Mouse (Mus musculus): ENCODE measurements around the gene Macrod2. TPM values are rescaled to one million over a fixed set of nuclear protein-coding genes. Genes with fewer than 3 reads are reported as not detected.

Gene Macrod2
- polyA plus RNA-seq, 1 experiment from 2014 or later, result 42.1 TPM

DNA sequence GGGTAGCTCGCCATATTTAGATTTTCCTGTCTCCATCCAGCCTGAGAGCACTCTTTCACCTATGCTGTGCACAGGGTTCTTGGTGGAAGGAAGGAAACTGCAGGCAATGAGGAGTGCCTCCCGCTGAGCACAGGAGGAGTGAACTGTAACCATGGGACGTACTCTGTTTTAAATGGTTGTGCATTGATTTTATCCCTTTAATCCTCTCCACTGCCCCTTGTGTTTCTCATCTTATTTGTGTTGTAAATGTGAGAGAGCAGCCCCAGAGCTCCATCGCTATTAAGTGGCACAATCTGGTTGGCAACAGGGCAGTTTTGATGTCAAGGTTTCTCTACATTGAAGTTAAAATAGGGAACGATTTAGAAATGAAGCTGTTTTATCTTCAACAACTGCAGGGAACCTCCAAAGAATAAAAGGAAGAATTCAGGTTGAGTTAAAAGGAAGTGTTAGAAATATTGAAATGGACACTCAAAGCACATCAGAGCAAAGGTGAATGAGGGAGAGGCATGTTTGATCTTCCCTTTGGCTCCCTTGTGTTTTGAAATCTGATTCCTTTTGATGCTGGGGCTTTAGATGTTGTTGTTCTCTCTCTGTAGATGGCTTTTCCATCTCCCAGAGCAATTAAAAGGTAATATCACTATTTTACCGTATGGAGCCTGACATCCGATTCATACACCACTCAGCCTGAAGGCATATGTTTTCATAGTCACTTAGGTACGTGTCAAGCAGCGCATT lies 1467.6 kb downstream of the Macrod2 start:
- no peak for ATAC-seq (ENCODE audit: insufficient number of reproducible peaks, low FRiP score, low TSS enrichment, low read depth)
- no peaks in the 10 kb centered on the region for H3K36me3 ChIP-seq (ENCODE audit: control insufficient read depth, insufficient read depth, low read length)
- no peak overlapping the region for H3K9ac ChIP-seq (ENCODE audit: low read length)
- no peak for DNase-seq (ENCODE audit: low spot score)
- H3K27me3 ChIP-seq (ENCODE audit: control insufficient read depth, insufficient read depth, low read length), result no peaks in the 10 kb centered on the region
- no peak overlapping the region for H3K4me2 ChIP-seq (ENCODE audit: low read depth, severe bottlenecking)
- WGBS, result 36% methylated on average over 9 of the region's 9 CpGs
- no peaks in the 10 kb centered on the region for H3K9me3 ChIP-seq (ENCODE audit: control insufficient read depth, low read length)
- peaks cover 4% of the 10 kb centered on the region; the same call in 1 of the 2 replicates for H3K4me1 ChIP-seq (ENCODE audit: control insufficient read depth, insufficient read depth, low read length)
- no peak overlapping the region for H3K27ac ChIP-seq (replicated peaks; ENCODE audit: low read depth, low read length)
- H3K4me3 ChIP-seq (ENCODE audit: low read depth, low read length), result no peak overlapping the region

DNA sequence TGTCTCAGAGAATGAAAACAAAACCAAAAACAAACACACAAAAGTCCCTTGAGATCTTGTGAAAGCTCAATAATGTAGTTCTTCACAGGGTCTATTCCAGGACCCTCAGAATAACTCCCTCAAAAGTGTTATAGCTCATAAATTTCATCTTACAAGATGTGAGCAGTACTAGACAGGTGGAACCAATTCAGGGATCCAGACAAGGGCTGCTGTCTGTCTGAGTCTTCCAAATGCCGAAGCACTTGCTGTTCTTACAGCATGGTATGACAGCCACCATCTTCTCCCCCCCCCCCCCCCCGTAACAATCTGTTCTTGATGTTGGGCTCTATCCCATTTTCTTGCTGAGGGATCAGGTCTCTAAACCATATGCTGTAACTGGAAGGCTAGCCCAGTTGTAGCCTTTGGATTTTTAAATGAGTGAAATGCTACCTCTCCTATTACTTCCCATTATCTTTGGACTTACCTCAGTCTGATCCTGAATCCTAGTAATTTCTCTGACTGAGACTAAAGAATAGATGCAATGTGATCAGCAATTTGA lies 1468.6 kb downstream of the Macrod2 start:
- Histone ChIP-seq H3K4me1 (ENCODE audit: control insufficient read depth, insufficient read depth, low read length) (peaks cover 4% of the 10 kb centered on the region; the same call in 1 of the 2 replicates), H3K4me3 (ENCODE audit: low read depth, low read length) (no peak overlapping the region), H3K4me2 (ENCODE audit: low read depth, severe bottlenecking) (no peak overlapping the region), H3K27ac (replicated peaks; ENCODE audit: low read depth, low read length) (no peak overlapping the region), H3K9ac (ENCODE audit: low read length) (no peak overlapping the region), H3K9me3 (ENCODE audit: control insufficient read depth, low read length) (no peaks in the 10 kb centered on the region), H3K27me3 (ENCODE audit: control insufficient read depth, insufficient read depth, low read length) (no peaks in the 10 kb centered on the region), H3K36me3 (ENCODE audit: control insufficient read depth, insufficient read depth, low read length) (no peaks in the 10 kb centered on the region)
- WGBS, result 86% methylated on average over 1 of the region's 2 CpGs
- DNase-seq (ENCODE audit: low spot score), result no peak
- no peak for ATAC-seq (ENCODE audit: insufficient number of reproducible peaks, low FRiP score, low TSS enrichment, low read depth)

- WGBS, result 82% methylated on average over 4 of the region's 4 CpGs
- ATAC-seq (ENCODE audit: insufficient number of reproducible peaks, low FRiP score, low TSS enrichment, low read depth) (no peak), DNase-seq (ENCODE audit: low spot score) (no peak)
- Histone ChIP-seq H3K4me3 (ENCODE audit: low read depth, low read length) (no peak overlapping the region), H3K36me3 (ENCODE audit: control insufficient read depth, insufficient read depth, low read length) (no peaks in the 10 kb centered on the region), H3K4me2 (ENCODE audit: low read depth, severe bottlenecking) (no peak overlapping the region), H3K4me1 (ENCODE audit: control insufficient read depth, insufficient read depth, low read length) (no peaks in the 10 kb centered on the region), H3K27ac (replicated peaks; ENCODE audit: low read depth, low read length) (no peak overlapping the region), H3K9me3 (ENCODE audit: control insufficient read depth, low read length) (no peaks in the 10 kb centered on the region), H3K9ac (ENCODE audit: low read length) (no peak overlapping the region), H3K27me3 (ENCODE audit: control insufficient read depth, insufficient read depth, low read length) (no peaks in the 10 kb centered on the region)
These were observed 1475.8 kb downstream of the Macrod2 start for GRCm38 (mm10) chr2:141870930-141871329.

- DNase-seq (ENCODE audit: low spot score), result no peak
- H3K9ac ChIP-seq (ENCODE audit: low read length), result no peak overlapping the region
- 30% methylated on average over 10 of the region's 10 CpGs for WGBS
- H3K4me3 ChIP-seq (ENCODE audit: low read depth, low read length), result no peak overlapping the region
- H3K36me3 ChIP-seq (ENCODE audit: control insufficient read depth, insufficient read depth, low read length), result no peaks in the 10 kb centered on the region
- H3K27me3 ChIP-seq (ENCODE audit: control insufficient read depth, insufficient read depth, low read length), result no peaks in the 10 kb centered on the region
- H3K4me1 ChIP-seq (ENCODE audit: control insufficient read depth, insufficient read depth, low read length), result no peaks in the 10 kb centered on the region
- H3K27ac ChIP-seq (replicated peaks; ENCODE audit: low read depth, low read length), result no peak overlapping the region
- H3K4me2 ChIP-seq (ENCODE audit: low read depth, severe bottlenecking), result no peak overlapping the region
- H3K9me3 ChIP-seq (ENCODE audit: control insufficient read depth, low read length), result no peaks in the 10 kb centered on the region
- ATAC-seq (ENCODE audit: insufficient number of reproducible peaks, low FRiP score, low TSS enrichment, low read depth), result no peak
These were observed 1481.2 kb downstream of the Macrod2 start for GRCm38 (mm10) chr2:141876155-141876851.

- no peak for DNase-seq (ENCODE audit: low spot score)
These were observed 1481.8 kb downstream of the Macrod2 start for GRCm38 (mm10) chr2:141876958-141877357.

GRCm38 (mm10) chr2:141878473-141878872 lies 1483.4 kb downstream of the Macrod2 start:
- no peaks in the 10 kb centered on the region for H3K4me1 ChIP-seq (ENCODE audit: control insufficient read depth, insufficient read depth, low read length)
- H3K9ac ChIP-seq (ENCODE audit: low read length), result no peak overlapping the region
- ATAC-seq (ENCODE audit: insufficient number of reproducible peaks, low FRiP score, low TSS enrichment, low read depth) (no peak), DNase-seq (ENCODE audit: low spot score) (no peak)
- H3K9me3 ChIP-seq (ENCODE audit: control insufficient read depth, low read length), result no peaks in the 10 kb centered on the region
- no peak overlapping the region for H3K27ac ChIP-seq (replicated peaks; ENCODE audit: low read depth, low read length)
- H3K27me3 ChIP-seq (ENCODE audit: control insufficient read depth, insufficient read depth, low read length), result no peaks in the 10 kb centered on the region
- WGBS, result 63% methylated on average over 1 of the region's 1 CpGs
- H3K4me3 ChIP-seq (ENCODE audit: low read depth, low read length), result no peak overlapping the region
- no peak overlapping the region for H3K4me2 ChIP-seq (ENCODE audit: low read depth, severe bottlenecking)
- H3K36me3 ChIP-seq (ENCODE audit: control insufficient read depth, insufficient read depth, low read length), result no peaks in the 10 kb centered on the region

More at GRCm38 (mm10) chr2:141876958-141877357, 1481.8 kb downstream of the Macrod2 start:
- WGBS, result 91% methylated on average over 2 of the region's 2 CpGs
- H3K4me2 ChIP-seq (ENCODE audit: low read depth, severe bottlenecking), result no peak overlapping the region
- ATAC-seq (ENCODE audit: insufficient number of reproducible peaks, low FRiP score, low TSS enrichment, low read depth), result no peak
- H3K9me3 ChIP-seq (ENCODE audit: control insufficient read depth, low read length), result no peaks in the 10 kb centered on the region
- H3K27ac ChIP-seq (replicated peaks; ENCODE audit: low read depth, low read length), result no peak overlapping the region
- no peaks in the 10 kb centered on the region for H3K36me3 ChIP-seq (ENCODE audit: control insufficient read depth, insufficient read depth, low read length)
- no peak overlapping the region for H3K4me3 ChIP-seq (ENCODE audit: low read depth, low read length)
- H3K4me1 ChIP-seq (ENCODE audit: control insufficient read depth, insufficient read depth, low read length), result no peaks in the 10 kb centered on the region
- H3K9ac ChIP-seq (ENCODE audit: low read length), result no peak overlapping the region
- H3K27me3 ChIP-seq (ENCODE audit: control insufficient read depth, insufficient read depth, low read length), result no peaks in the 10 kb centered on the region

GRCm38 (mm10) chr2:141879711-141880110 lies 1484.6 kb downstream of the Macrod2 start:
- Histone ChIP-seq H3K36me3 (ENCODE audit: control insufficient read depth, insufficient read depth, low read length) (no peaks in the 10 kb centered on the region), H3K9ac (ENCODE audit: low read length) (no peak overlapping the region), H3K4me2 (ENCODE audit: low read depth, severe bottlenecking) (no peak overlapping the region), H3K9me3 (ENCODE audit: control insufficient read depth, low read length) (no peaks in the 10 kb centered on the region), H3K4me1 (ENCODE audit: control insufficient read depth, insufficient read depth, low read length) (no peaks in the 10 kb centered on the region), H3K4me3 (ENCODE audit: low read depth, low read length) (no peak overlapping the region), H3K27ac (replicated peaks; ENCODE audit: low read depth, low read length) (no peak overlapping the region), H3K27me3 (ENCODE audit: control insufficient read depth, insufficient read depth, low read length) (no peaks in the 10 kb centered on the region)
- DNase-seq (ENCODE audit: low spot score) (peak; percentile 30), ATAC-seq (ENCODE audit: insufficient number of reproducible peaks, low FRiP score, low TSS enrichment, low read depth) (peak; percentile 57; the same call in 1 of the 2 replicates)
- 46% methylated on average over 9 of the region's 9 CpGs for WGBS

DNA sequence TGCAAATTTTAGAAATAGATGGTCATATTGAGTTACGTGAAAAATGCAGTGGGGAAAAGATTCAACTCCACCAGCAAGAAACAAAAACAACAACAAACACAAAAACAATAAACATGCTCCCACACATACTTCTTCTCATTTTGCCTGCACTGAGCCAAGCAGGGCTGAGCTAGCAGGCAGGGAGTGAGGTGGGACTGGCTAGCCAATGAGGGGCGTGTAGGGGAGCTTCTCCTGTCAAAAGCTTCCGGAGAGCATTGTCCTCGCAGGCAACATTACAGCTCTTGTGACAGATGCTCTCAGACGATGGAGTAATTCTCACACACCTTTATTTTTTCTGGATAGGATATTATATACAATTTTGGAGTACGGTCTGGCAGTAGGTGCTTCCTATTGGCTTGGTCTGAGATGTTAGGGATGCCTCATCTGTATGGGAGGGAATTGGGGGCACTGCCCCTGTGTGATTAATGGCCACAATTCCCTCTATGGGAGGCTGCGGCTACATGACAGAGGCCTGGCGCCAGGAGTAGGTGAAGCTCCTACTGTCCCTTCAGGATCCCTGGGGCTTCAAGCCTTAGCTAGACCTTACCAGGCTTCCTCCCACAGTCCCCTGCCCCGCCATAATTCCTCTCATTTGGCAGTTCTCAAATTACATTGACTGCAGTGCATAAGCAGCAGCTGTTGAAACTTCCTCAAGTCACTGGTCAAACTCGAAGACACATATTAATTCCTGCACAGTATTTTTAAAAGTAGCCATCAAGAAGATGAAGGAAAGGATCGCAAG lies 1491.8 kb downstream of the Macrod2 start:
- no peak overlapping the region for H3K27ac ChIP-seq (replicated peaks; ENCODE audit: low read depth, low read length)
- 0 out of 2 replicates have a peak, but pooled peaks cover 9% of the 10 kb centered on the region for H3K4me1 ChIP-seq (ENCODE audit: control insufficient read depth, insufficient read depth, low read length)
- H3K4me3 ChIP-seq (ENCODE audit: low read depth, low read length), result no peak overlapping the region
- no peak overlapping the region for H3K4me2 ChIP-seq (ENCODE audit: low read depth, severe bottlenecking)
- 56% methylated on average over 11 of the region's 11 CpGs for WGBS
- H3K9me3 ChIP-seq (ENCODE audit: control insufficient read depth, low read length), result no peaks in the 10 kb centered on the region
- DNase-seq (ENCODE audit: low spot score), result peak; percentile 38
- ATAC-seq (ENCODE audit: insufficient number of reproducible peaks, low FRiP score, low TSS enrichment, low read depth), result peak; percentile 44; the same call in 1 of the 2 replicates
- no peaks in the 10 kb centered on the region for H3K27me3 ChIP-seq (ENCODE audit: control insufficient read depth, insufficient read depth, low read length)
- H3K9ac ChIP-seq (ENCODE audit: low read length), result no peak overlapping the region
- no peaks in the 10 kb centered on the region for H3K36me3 ChIP-seq (ENCODE audit: control insufficient read depth, insufficient read depth, low read length)
